Mouse (Mus musculus): Measurements from ENCODE around the gene Madcam1.

The Madcam1 gene

GRCm38 (mm10) chr10:79666493-79666892 lies 2.1 kb downstream of the Madcam1 start:
- in situ Hi-C loops (cut with MboI, MseI), result no loop called here

- in situ Hi-C loops (cut with MboI, MseI), result no loop called here
These were observed 3.7 kb downstream of the Madcam1 start for GRCm38 (mm10) chr10:79668076-79668475.

DNA sequence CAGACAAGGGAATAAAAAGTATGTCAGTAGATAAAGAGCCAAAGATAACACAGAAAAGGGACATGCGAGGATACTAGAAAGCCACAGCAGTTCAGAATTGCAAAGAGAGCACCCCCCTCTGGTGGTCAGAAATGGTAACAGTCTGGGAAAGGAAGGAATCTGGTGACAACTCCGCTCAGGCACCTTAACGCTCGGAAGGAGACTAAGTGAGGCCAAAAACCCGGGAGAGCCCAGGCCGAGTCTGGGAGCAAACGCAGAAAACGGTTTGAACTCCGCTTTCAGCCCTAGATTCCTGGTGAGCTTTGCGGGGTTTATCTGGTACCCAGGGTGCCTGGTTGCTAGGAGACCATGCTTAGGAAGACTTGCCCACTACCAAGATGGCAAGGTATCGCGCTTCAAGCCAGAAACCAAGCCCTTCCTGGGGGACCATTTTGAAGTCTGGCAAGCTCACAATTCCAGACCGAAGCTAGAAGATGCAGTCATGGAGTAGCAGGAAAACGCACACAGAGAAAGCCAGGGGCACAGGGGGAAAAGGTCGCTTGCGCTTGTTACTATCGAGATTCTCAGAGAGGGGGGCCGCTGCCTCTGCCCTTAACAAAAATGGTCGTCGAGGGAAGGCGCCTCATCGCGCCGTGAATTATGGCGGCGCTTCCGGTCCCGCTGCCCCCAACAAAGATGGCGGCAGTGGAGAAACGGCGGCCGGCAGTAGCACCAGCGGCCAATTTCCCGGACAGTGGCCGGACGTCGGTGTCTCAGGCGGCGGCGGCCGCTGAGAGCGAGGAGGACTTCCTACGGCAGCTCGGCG lies 4.6 kb downstream of the Madcam1 start, which contains the start of gene Tpgs1:
Gene Tpgs1, plus strand, starts transcription at position 599 of the 805 bp plus-strand sequence.
- in situ Hi-C loops (cut with MboI, MseI), result no loop called here

DNA sequence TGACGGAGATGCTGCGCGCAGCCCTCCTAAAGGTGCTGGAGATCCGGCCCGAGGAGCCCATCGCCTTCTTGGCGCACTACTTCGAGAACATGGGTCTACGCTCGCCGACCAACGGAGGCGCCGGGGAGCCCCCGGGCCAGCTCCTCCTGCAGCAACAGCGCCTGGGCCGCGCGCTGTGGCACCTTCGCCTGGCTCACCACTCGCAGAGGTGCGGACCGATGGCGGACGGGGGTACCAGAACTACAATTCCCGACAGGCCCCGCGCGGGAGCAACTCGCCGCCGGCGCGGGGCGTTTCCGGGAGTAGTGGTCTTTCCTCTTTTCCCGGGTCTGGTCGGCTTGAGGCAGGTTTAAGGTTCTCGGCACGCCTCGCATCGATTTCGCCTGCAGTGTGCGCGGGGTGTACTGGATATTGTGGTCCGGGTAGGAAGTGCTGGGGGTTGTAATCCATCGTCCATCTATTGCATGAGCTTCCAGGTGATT lies 5.3 kb downstream of the Madcam1 start:
- in situ Hi-C loops (cut with MboI, MseI), result no loop called here

DNA sequence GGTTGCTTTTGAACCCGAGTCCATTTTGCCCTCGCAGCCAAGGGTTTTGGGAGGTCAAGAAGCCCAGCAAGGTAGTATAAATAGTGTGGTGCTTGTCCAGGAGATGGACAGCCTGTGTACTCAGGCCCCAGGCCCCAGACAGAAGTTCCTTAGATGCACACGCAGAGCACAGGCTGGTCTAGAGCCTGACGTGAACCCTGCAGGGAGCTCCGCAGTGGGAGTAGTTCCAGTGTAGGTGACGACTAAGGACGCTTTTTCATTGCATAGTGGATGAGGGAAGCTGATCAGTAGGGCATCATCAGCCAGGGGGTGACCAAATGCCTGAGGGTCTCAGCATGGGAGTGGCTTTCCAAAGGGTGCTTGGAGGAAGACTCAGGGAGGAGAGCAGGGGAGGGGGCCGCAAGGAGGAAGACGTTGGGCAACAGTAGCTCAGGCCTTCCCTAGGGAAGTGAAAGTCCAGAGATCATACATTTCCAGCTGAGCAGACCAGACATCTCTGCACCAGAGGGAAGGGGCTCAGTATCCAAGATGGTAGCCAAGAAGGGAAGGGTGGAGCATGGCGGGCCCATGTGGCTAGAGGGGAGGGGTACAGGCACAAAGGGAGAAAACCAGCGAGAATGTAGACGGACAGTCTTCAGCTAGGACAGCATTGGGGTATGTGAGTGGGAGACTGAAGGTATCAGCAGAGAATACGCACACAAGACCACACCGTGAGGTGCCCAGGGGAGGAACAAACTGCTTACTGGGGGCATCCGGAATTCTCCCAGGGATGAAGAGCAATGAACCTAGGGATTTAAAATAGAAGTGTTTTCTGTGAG lies 5.9 kb downstream of the Madcam1 start:
- in situ Hi-C loops (cut with MboI, MseI), result no loop called here

GRCm38 (mm10) chr10:79671396-79672087 lies 7.2 kb downstream of the Madcam1 start:
- in situ Hi-C loops (cut with MboI, MseI), result no loop called here

DNA sequence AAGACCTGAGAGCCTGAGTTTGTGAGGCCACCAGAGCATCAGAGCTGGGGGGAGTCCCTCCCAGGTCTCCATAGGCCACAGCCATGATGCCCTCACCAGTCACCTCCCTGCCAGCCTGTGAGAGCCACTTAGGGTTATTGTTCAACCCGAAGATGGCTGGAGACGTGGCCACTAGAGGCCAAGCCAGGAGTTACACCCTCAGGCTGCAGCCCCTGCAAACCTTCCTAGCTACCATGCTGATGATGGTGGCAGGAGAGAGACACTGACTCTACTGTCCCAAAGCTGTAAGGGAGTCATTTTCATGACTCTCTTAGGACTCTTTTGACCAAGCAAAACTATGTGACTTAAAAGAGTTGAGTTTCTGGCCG lies 7.7 kb downstream of the Madcam1 start:
- in situ Hi-C loops (cut with MboI, MseI), result no loop called here

- in situ Hi-C loops (cut with MboI, MseI), result no loop called here
These were observed 8.7 kb downstream of the Madcam1 start for GRCm38 (mm10) chr10:79673054-79673453.

- in situ Hi-C loops (cut with MboI, MseI), result loop anchor here (25.0 kb wide), 1 partner anchor 1088 kb away; the partner anchor contains the start of gene Syde1
These were observed 11.1 kb downstream of the Madcam1 start for GRCm38 (mm10) chr10:79675346-79676035.

- in situ Hi-C loops (cut with MboI, MseI), result loop anchor here (5.0 to 25.0 kb wide), 2 partner anchors 101 to 1094 kb away; partner anchors contain the start of gene Syde1
These were observed 16.5 kb downstream of the Madcam1 start for GRCm38 (mm10) chr10:79680606-79681495.

DNA sequence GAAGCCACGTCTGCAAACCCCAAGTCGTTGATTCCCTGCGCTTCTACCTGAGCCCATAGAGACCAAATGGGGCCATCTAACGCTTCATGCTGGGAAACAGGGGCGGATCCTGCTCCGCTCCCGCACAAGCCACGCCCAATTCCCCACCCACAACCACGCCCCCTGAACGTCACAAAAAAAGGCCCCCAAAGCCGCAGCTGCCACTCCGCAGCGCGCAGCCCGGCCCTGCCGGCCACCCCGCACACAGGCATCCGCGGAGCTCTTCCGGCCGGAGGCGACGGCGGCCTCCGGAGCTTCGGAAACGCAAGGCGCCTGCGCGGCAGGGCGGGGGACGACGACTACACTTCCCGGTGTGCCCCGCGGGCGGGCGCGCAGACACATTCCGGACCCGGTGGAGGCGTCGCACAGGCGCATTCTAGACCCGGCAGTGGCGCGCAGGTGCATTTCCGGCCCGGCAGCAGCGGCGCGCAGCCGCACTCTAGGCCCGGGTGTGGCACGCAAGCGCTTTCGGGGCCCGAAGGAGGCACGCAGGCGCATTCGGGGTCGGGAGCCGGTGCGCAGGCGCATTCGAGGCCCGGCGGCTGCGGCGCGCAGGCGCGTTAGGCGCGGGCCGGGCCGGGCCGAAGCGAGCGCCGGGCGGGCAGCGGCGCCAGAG lies 17.4 kb downstream of the Madcam1 start, which contains the start of gene Cdc34:
Gene Cdc34, plus strand, starts transcription at position 605 of the 655 bp plus-strand sequence.
- in situ Hi-C loops (cut with MboI, MseI), result loop anchor here (5.0 to 25.0 kb wide), 2 partner anchors 101 to 1094 kb away; partner anchors contain the start of gene Syde1

GRCm38 (mm10) chr10:79682551-79682915 lies 18.2 kb downstream of the Madcam1 start:
- in situ Hi-C loops (cut with MboI, MseI), result loop anchor here (5.0 to 25.0 kb wide), 2 partner anchors 100 to 1095 kb away; partner anchors contain the start of gene Syde1

- in situ Hi-C loops (cut with MboI, MseI), result loop anchor here (5.0 to 25.0 kb wide), 2 partner anchors 99 to 1096 kb away; partner anchors contain the start of gene Syde1
These were observed 18.7 kb downstream of the Madcam1 start for GRCm38 (mm10) chr10:79682916-79683582.

- in situ Hi-C loops (cut with MboI, MseI), result loop anchor here (5.0 to 25.0 kb wide), 2 partner anchors 98 to 1097 kb away; partner anchors contain the start of gene Syde1
These were observed 19.6 kb downstream of the Madcam1 start for GRCm38 (mm10) chr10:79683726-79684640.

GRCm38 (mm10) chr10:79684770-79685600 lies 20.6 kb downstream of the Madcam1 start:
- in situ Hi-C loops (cut with MboI, MseI), result loop anchor here (5.0 to 25.0 kb wide), 2 partner anchors 97 to 1098 kb away; partner anchors contain the start of gene Syde1

DNA sequence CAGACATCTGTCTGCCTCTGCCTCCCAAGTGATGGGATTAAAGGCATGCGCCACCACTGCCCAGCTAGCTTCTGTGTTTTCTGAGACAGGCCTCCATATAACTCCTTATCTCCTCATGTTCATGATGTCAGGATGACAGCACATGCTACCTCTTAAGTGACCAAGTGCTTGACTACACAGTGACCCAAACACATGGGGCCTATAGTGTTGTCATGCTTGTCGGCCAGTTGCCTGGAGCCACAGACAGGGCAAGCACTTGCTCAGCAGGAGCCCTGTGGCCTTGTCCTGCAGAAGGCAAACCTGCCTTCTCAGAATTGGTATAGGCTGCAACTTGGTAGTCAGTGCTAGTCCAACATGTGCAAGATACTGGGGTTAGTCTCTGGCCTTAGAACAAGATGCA lies 21.9 kb downstream of the Madcam1 start:
- in situ Hi-C loops (cut with MboI, MseI), result loop anchor here (25.0 kb wide), 1 partner anchor 1099 kb away; the partner anchor contains the start of gene Syde1
